Mouse (Mus musculus) gastrocnemius, postnatal 4 days (tissue): ENCODE data around the gene Nat8f7. TPM values are rescaled to one million over a fixed set of nuclear protein-coding genes. Genes with fewer than 3 reads are reported as not detected.
"Not testable (repeated sequence)": the region's sequence is repeated elsewhere in the genome, so short reads cannot be mapped to it uniquely, and the experiment has no call there.

Experiments used
- DNase-seq, 2 experiments: peaks; one replicate each; pipeline ENCODE4 v3.0.0; 2021 to 2022; ENCODE audit warnings: low spot score in 2 of 2, mixed read lengths in 2 of 2
- long read RNA-seq, 2 experiments: library from polyadenylated mRNA; stranded (forward); transcript quantifications; one replicate each; pipeline ENCODE4 v2.0.0; 2021
- microRNA-seq: library from miRNA; unstranded; fragments of <30 nt; microRNA quantifications from one replicate; pipeline ENCODE4 v1.2.0, GENCODE M21; 2021
- total RNA-seq, 2 experiments: library from RNA; stranded (reverse); gene quantifications; 2 replicates each; pipeline ENCODE4 v1.2.3; 2021

The Nat8f7 gene
- under 1 TPM in 1 of 2 experiments, not detected in 1; 0.15 TPM for total RNA-seq
- long read RNA-seq, experiment 1 = 0 reads
- long read RNA-seq, experiment 2 = 0 reads

DNA sequence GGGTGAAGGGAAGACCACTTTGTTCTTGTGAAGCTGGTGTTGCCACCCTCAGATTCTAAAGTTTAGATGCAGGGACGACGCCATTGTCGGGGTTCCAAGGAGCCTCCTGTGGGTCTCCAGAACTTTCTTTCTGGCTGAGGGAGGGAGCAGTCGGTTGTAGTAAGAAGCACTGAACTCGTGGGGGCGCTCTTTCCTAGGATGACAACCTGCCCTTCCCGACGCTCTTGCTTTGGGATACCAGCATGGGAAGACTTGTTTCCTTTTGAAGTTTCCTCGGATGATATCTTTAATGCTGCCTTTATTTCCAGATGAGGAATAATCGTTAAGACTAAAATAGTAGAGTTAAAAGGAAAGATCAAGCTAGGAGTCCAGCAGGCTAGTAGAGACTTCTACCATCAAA is at the start of gene Nat8f7:
TSS of gene Nat8f7 (minus strand) at position 101 of the 400 bp plus-strand sequence.
- DNase-seq = not testable (repeated sequence)

DNA sequence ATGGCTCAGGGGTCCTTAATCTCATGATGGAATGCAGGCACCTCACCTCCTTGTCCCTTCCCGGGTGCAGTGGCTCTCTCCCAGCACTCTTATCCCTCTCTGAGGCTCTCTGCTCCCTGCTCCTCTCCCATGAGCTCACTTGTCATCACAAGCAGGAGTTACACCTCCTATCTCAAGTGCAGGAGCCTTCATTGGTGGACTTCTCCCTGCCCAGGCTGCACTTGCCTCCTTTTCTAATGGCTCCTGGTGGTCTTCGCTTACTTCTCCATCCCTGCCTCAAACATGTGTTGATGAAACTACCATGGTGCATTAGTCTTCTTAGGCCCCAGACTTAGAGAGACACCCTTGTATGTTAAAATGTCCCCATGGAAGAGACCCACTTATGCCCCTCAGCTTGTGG is 49.7 kb upstream of the Nat8f7 start:
- not testable (repeated sequence) for DNase-seq

DNA sequence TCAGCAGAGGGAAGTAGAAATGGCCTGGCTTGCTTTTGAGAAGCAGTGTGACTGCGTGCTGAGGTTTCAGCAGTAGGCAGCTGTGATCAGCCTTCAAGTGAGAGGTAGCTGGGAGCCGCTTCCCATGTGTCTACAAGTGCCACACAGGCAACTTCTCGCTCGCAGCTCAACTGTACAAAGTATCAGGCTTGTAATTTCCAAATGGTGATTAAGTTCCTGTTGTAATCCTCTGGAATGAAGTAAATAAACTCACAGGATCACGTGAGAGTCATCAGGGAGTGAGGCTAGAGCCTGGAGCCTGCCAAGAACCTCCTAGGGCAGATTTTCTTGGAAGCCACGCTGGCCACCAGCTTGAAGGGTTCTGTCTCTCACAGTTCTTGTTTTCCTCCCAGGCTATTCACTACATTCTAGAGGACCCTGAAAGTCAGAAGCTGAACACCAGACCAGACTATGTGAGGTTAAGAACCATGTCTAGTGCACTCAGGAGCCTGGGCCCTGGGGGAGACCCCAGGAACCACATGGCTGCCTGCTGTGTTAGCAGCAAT is 42.8 kb upstream of the Nat8f7 start:
- DNase-seq = not testable (repeated sequence)

DNA sequence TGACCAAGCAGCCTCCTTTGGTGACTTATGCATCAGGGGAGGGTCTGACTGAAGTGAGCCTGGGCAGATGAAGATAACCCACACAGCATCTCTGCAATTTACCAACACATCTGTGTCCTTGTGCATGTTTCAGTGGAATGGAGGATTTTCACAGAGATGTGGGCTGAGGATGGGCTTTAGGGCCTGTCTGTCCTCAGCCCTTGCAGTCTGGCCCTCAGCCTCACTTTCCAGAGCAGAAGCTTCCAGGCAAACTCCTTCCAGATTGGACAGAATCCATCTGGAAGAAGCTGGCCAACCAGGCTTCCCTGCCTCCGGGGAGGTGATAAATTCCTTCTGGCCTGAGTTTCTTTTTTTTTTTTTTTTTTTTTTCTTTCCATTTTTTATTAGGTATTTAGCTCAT is 3.4 kb downstream of the Nat8f7 start:
- not testable (repeated sequence) for DNase-seq

DNA sequence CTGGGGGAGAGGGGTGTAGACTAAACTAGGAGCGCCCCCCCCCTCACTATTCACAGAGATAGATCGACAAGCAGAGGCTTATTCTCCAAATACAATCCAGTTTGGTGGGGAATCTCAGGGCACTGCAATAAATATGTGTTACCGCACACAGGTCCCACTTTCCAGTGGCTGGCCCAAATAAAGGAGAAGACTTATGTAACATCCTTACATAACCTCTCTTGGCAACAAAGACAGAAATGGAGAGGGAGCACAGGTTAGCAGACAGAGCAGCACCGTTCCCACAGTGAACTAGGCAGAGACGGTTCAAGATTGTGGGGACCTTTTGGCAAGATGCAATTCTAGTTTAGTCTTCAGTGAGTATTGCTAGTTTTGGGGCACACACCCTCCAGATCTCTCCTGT is 3.8 kb downstream of the Nat8f7 start:
- not testable (repeated sequence) for DNase-seq

DNA sequence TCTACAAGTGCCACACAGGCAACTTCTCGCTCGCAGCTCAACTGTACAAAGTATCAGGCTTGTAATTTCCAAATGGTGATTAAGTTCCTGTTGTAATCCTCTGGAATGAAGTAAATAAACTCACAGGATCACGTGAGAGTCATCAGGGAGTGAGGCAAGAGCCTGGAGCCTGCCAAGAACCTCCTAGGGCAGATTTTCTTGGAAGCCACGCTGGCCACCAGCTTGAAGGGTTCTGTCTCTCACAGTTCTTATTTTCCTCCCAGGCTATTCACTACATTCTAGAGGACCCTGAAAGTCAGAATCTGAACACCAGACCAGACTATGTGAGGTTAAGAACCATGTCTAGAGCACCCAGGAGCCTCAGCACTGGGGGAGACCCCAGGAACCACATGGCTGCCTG is 11.1 kb downstream of the Nat8f7 start:
- not testable (repeated sequence) for DNase-seq

Small RNAs within 50 kb of the gene (microRNA-seq; reads per million reads assigned to microRNA genes)
- not detected for gene Gm27317

Other genes with a start within 250 kb of the Nat8f7 start
- under 1 TPM; 0.08 to 0.10 TPM for gene Fbxo41, start 210.2 kb downstream of the Nat8f7 start, total RNA-seq
- not detected for gene Egr4, start 199.6 kb downstream of the Nat8f7 start, total RNA-seq
- 1 to 10 TPM; 6.1 to 6.5 TPM for gene Alms1, start 125.7 kb downstream of the Nat8f7 start, total RNA-seq
- gene Nat8f3, start 52.5 kb upstream of the Nat8f7 start, total RNA-seq = under 1 TPM in 1 of 2 experiments, not detected in 1; 0.18 TPM
- gene Nat8f6, start 107.7 kb upstream of the Nat8f7 start, total RNA-seq = not detected
- gene Nat8f5, start 107.8 kb upstream of the Nat8f7 start, total RNA-seq = not detected
- gene Nat8, start 118.9 kb upstream of the Nat8f7 start, total RNA-seq = not detected
- gene Nat8f2, start 156.0 kb upstream of the Nat8f7 start, total RNA-seq = under 1 TPM; 0.08 to 0.20 TPM
- gene Nat8f4, start 191.7 kb upstream of the Nat8f7 start, total RNA-seq = 1 to 10 TPM; 1.0 to 1.5 TPM
- 10 to 100 TPM; 25.7 to 25.8 TPM for gene Tprkb, start 198.7 kb upstream of the Nat8f7 start, total RNA-seq
- 1 to 10 TPM; 1.6 to 1.9 TPM for gene Nat8f1, start 202.5 kb upstream of the Nat8f7 start, total RNA-seq
- gene Dusp11, start 248.5 kb upstream of the Nat8f7 start, total RNA-seq = 10 to 100 TPM; 61.6 to 72.7 TPM